Mouse (Mus musculus): Measurements from ENCODE around the gene H2-T23. TPM values are rescaled to one million over a fixed set of nuclear protein-coding genes. Genes with fewer than 3 reads are reported as not detected.

H2-T23 gene
- polyA plus RNA-seq, 3 experiments from 2014 or later = 834 to 1,491 (median 990) TPM

DNA sequence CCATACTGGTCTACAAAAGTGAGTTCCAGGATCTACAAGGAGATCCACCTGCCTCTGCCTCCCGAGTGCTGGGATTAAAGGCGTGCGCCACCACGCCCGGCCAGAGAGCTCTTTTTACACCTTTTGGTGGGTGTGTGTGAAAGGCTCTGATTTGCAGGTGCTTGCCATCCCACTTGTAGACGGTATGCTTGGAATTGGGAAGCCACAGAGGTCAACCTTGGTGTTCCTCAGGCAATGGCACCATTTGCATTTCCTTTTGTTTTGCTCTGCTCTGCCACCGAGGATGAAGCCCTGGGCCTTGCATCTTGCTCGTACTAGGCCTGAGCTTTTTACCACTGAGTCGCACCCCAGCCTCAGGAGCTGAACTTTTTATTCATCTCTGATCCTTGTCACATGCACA is 50.9 kb downstream of the H2-T23 start:
- no peak for ATAC-seq

DNA sequence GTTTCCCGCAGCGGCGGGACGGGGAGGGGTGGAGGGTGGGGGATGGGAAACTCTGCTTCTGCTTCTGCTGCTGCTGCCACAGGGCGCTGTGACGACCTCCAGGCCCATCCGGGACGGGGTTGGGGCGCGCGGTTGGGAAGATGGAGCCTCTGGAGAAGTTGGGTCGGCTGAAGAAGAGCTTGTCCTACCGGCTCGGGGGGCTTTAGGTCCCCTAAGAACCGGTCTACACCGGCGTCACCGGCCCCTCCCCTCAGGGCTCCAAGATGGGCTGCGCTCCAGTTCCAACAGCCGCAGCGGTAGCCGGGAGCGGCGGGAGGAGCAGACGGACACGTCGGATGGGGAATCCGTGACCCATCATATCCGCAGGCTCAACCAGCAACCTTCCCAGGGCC is 52.3 kb downstream of the H2-T23 start:
- ATAC-seq = peak; percentile 6

Other genes with a start within 250 kb of the H2-T23 start
- gene Ier3, start 211.2 kb downstream of the H2-T23 start, polyA plus RNA-seq (2017; shearing (Covaris generic)) = 10 to 100 TPM in 1 of 3 experiments, 1 to 10 TPM in 1, under 1 TPM in 1; 0.54 to 11.8 (median 1.3) TPM
- 10 to 100 TPM; 20.5 to 31.1 (median 28.1) TPM for gene Flot1, start 209.6 kb downstream of the H2-T23 start, polyA plus RNA-seq (2017; shearing (Covaris generic))
- 100 to 1,000 TPM; 404 to 882 (median 514) TPM for gene Tubb5, start 194.5 kb downstream of the H2-T23 start, polyA plus RNA-seq (2017; shearing (Covaris generic))
- 10 to 100 TPM in 1 of 3 experiments, 1 to 10 TPM in 2; 6.1 to 10.7 (median 7.1) TPM for gene Mdc1, start 191.3 kb downstream of the H2-T23 start, polyA plus RNA-seq (2017; shearing (Covaris generic))
- 10 to 100 TPM; 25.4 to 64.8 (median 27.4) TPM for gene Nrm, start 171.5 kb downstream of the H2-T23 start, polyA plus RNA-seq (2017; shearing (Covaris generic))
- gene Ppp1r18, start 167.3 kb downstream of the H2-T23 start, polyA plus RNA-seq (2017; shearing (Covaris generic)) = 100 to 1,000 TPM; 194 to 273 (median 213) TPM
- gene Dhx16, start 153.0 kb downstream of the H2-T23 start, polyA plus RNA-seq (2017; shearing (Covaris generic)) = 10 to 100 TPM; 17.4 to 36.1 (median 19.5) TPM
- 10 to 100 TPM; 15.3 to 21.6 (median 15.4) TPM for gene 2310061I04Rik, start 135.4 kb downstream of the H2-T23 start, polyA plus RNA-seq (2017; shearing (Covaris generic))
- 10 to 100 TPM in 2 of 3 experiments, 1 to 10 TPM in 1; 9.5 to 16.2 (median 10.5) TPM for gene Atat1, start 122.8 kb downstream of the H2-T23 start, polyA plus RNA-seq (2017; shearing (Covaris generic))
- gene Mrps18b, start 116.5 kb downstream of the H2-T23 start, polyA plus RNA-seq (2017; shearing (Covaris generic)) = 10 to 100 TPM; 35.8 to 82.5 (median 75.5) TPM
- 10 to 100 TPM; 49.4 to 63.1 (median 51.7) TPM for gene Ppp1r10, start 116.4 kb downstream of the H2-T23 start, polyA plus RNA-seq (2017; shearing (Covaris generic))
- gene Abcf1, start 63.1 kb downstream of the H2-T23 start, polyA plus RNA-seq (2017; shearing (Covaris generic)) = 100 to 1,000 TPM; 113 to 143 (median 123) TPM
- gene Gnl1, start 53.0 kb downstream of the H2-T23 start, polyA plus RNA-seq (2017; shearing (Covaris generic)) = 1 to 10 TPM; 7.6 to 9.2 (median 8.8) TPM
- 10 to 100 TPM; 13.8 to 22.0 (median 19.8) TPM for gene Prr3, start 52.6 kb downstream of the H2-T23 start, polyA plus RNA-seq (2017; shearing (Covaris generic))
- gene H2-T24, start 12.3 kb downstream of the H2-T23 start, polyA plus RNA-seq (2017; shearing (Covaris generic)) = 10 to 100 TPM; 26.0 to 35.7 (median 32.8) TPM
- gene H2-T22, start 9.9 kb upstream of the H2-T23 start, polyA plus RNA-seq (2017; shearing (Covaris generic)) = 100 to 1,000 TPM; 428 to 527 (median 477) TPM
- under 1 TPM in 2 of 3 experiments, not detected in 1; 0.33 to 0.87 TPM for gene Gm6034, start 10.1 kb upstream of the H2-T23 start, polyA plus RNA-seq (2017; shearing (Covaris generic))
- gene Gm11127, start 25.5 kb upstream of the H2-T23 start, polyA plus RNA-seq (2017; shearing (Covaris generic)) = under 1 TPM in 1 of 3 experiments, not detected in 2; 0.30 TPM
- gene Gm19684, start 88.8 kb upstream of the H2-T23 start, polyA plus RNA-seq (2017; shearing (Covaris generic)) = 1 to 10 TPM; 1.8 to 5.8 (median 2.4) TPM
- gene Gm7030, start 96.6 kb upstream of the H2-T23 start, polyA plus RNA-seq (2017; shearing (Covaris generic)) = 1 to 10 TPM in 1 of 3 experiments, not detected in 2; 1.3 TPM
- 1 to 10 TPM; 1.5 to 7.5 (median 4.7) TPM for gene Gm8909, start 135.7 kb upstream of the H2-T23 start, polyA plus RNA-seq (2017; shearing (Covaris generic))
- 1 to 10 TPM in 1 of 3 experiments, under 1 TPM in 1, not detected in 1; 0.67 to 6.8 TPM for gene H2-T3, start 157.4 kb upstream of the H2-T23 start, polyA plus RNA-seq (2017; shearing (Covaris generic))
- gene Rpp21, start 225.2 kb upstream of the H2-T23 start, polyA plus RNA-seq (2017; shearing (Covaris generic)) = 100 to 1,000 TPM; 147 to 196 (median 194) TPM
- 10 to 100 TPM; 10.1 to 20.8 (median 16.2) TPM for gene Trim39, start 239.4 kb upstream of the H2-T23 start, polyA plus RNA-seq (2017; shearing (Covaris generic))

Data from inflammation-experienced regulatory T-cells, adult 6 months (primary cell).